Mouse (Mus musculus) heart, embryonic 15.5 days (tissue): ENCODE data around the gene Suclg2. TPM values are rescaled to one million over a fixed set of nuclear protein-coding genes. Genes with fewer than 3 reads are reported as not detected.

Experiments
- ATAC-seq: fragments of 200-750 bp; cut with Nextera tagmentation; replicated peaks from 2 replicates; pipeline ENCODE4 v1.8.0; 2017; ENCODE audit warnings: low read depth, moderate TSS enrichment; ENCODE audit not compliant: insufficient number of reproducible peaks, insufficient read depth, low FRiP score
- H3K27ac ChIP-seq: fragments of 300-500 bp; sonication (generic); 2 replicates; pipeline ENCODE4 v1.5.1; 2015; ENCODE audit warnings: mild to moderate bottlenecking, inconsistent platforms
- H3K27me3 ChIP-seq: fragments of 300-500 bp; sonication (generic); 2 replicates; pipeline ENCODE4 v1.6.1; 2015; ENCODE audit warnings: inconsistent platforms
- H3K36me3 ChIP-seq: fragments of 300-500 bp; sonication (generic); 2 replicates; pipeline ENCODE4 v1.6.1; 2015; ENCODE audit warnings: mild to moderate bottlenecking, inconsistent platforms
- H3K4me1 ChIP-seq: fragments of 300-500 bp; sonication (generic); replicated peaks from 2 replicates; pipeline ENCODE4 v1.6.1; 2015; ENCODE audit warnings: inconsistent platforms
- H3K4me2 ChIP-seq: fragments of 300-500 bp; sonication (generic); 2 replicates; pipeline ENCODE4 v1.6.1; 2015; ENCODE audit warnings: inconsistent platforms, mild to moderate bottlenecking, moderate library complexity
- H3K4me3 ChIP-seq: fragments of 300-500 bp; sonication (generic); 2 replicates; pipeline ENCODE4 v1.5.1; 2015; ENCODE audit warnings: mild to moderate bottlenecking, inconsistent platforms
- H3K9ac ChIP-seq: fragments of 300-500 bp; sonication (generic); 2 replicates; pipeline ENCODE4 v1.6.1; 2015; ENCODE audit warnings: mild to moderate bottlenecking, inconsistent platforms
- H3K9me3 ChIP-seq: fragments of 300-500 bp; sonication (generic); replicated peaks from 2 replicates; pipeline ENCODE4 v1.6.1; 2016; ENCODE audit warnings: inconsistent platforms
- WGBS: fragments of 180-500 bp; shearing (Covaris S2); methylation state at CpG from one replicate; pipeline ENCODE4 v1.1.7; 2015; ENCODE audit warnings: mixed read lengths; 5-methylcytosine and 5-hydroxymethylcytosine counted together
- polyA plus RNA-seq: library from polyadenylated mRNA; unstranded; fragments of >200 nt; fragmentation: Nextera tagmentation; extraction: Ambion mirVana; gene quantifications from 2 replicates; pipeline ENCODE4 v1.2.1, GENCODE M21; 2015

The Suclg2 gene
- polyA plus RNA-seq, 1 experiment from 2014 or later, result 103 TPM

DNA sequence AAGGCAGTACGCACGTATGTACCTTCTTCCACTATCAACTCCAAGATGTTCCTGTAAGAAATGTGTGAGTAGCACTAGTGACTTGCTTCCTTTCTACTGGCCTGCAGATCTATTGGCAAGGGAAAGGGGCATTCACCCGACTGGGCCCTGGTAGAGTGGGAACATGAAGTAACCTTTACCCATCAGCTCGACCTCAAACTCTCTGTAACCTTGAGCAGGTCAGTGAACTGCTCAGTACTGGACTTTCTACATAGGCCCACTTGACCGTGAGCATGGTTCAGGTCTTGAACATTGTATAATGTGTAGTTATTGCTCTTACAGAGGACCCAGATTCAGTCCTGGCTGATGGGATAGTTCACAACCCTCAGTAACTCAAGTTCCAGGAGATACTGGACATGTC is 2.1 kb downstream of the Suclg2 start:
- H3K27ac ChIP-seq, result no peak overlapping the region
- 88% methylated on average over 5 of the region's 5 CpGs for WGBS
- H3K27me3 ChIP-seq, result no peaks in the 10 kb centered on the region
- ATAC-seq, result no peak
- no peak overlapping the region for H3K4me2 ChIP-seq
- H3K9me3 ChIP-seq, result no peaks in the 10 kb centered on the region
- peaks cover 30% of the 10 kb centered on the region for H3K4me1 ChIP-seq
- no peaks in the 10 kb centered on the region for H3K36me3 ChIP-seq
- H3K9ac ChIP-seq, result no peak overlapping the region
- H3K4me3 ChIP-seq, result no peak overlapping the region

DNA sequence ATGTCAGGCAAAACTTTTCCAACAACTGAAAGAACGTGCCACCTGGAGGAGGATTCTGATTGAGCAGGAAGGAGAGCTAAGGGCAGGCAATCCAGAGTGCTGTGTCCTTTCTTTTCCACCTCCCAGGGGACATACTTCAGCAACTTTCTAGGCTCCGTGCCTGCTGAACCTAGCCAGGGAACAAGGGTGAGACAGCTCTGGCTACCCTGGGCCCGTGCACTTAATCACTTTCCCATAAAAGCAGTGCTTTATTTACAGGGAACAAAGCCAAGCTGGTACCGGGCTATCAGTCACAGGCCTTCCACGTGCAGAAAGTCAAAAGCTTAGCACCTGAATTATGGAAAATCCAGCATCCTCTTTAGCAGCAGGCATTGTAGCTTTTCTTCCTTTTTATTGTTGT is 5.4 kb downstream of the Suclg2 start:
- 18% methylated on average over 5 of the region's 5 CpGs for WGBS
- ATAC-seq, result peak; percentile 32; the same call in 1 of the 2 replicates
- H3K4me1 ChIP-seq, result peaks cover 29% of the 10 kb centered on the region

DNA sequence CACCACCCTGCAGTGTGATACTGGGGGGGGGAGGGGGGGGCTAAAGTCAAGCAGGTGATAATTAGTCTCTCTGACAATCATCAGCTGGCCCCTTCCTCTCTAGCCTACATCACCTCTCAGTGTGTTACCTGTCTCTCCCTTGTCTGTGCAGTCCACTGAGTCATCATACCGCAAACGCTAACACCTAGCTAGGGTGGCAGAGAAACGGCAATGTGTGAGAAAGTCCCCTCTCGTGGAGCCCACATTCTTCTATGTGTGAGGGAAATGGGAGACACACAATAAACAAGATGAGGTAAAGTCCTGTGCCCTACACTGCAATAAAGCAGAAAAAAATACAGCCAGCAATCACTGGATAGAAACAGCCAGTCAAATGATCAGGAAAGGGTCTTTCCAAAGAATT is 6.5 kb downstream of the Suclg2 start:
- no peaks in the 10 kb centered on the region for H3K36me3 ChIP-seq
- H3K27me3 ChIP-seq, result no peaks in the 10 kb centered on the region
- no peak overlapping the region for H3K4me3 ChIP-seq
- peaks cover 29% of the 10 kb centered on the region for H3K4me1 ChIP-seq
- no peak overlapping the region for H3K27ac ChIP-seq
- no peak for ATAC-seq
- H3K9ac ChIP-seq, result no peak overlapping the region
- H3K4me2 ChIP-seq, result no peak overlapping the region
- no peaks in the 10 kb centered on the region for H3K9me3 ChIP-seq
- 68% methylated on average over 4 of the region's 4 CpGs for WGBS

More for the DNA sequence above, 5.4 kb downstream of the Suclg2 start:
- Histone ChIP-seq H3K27me3 (no peaks in the 10 kb centered on the region), H3K4me2 (no peak overlapping the region), H3K4me3 (no peak overlapping the region), H3K36me3 (no peaks in the 10 kb centered on the region), H3K27ac (peak overlapping the region; percentile 26; the same call in 1 of the 2 replicates), H3K9me3 (no peaks in the 10 kb centered on the region), H3K9ac (no peak overlapping the region)

DNA sequence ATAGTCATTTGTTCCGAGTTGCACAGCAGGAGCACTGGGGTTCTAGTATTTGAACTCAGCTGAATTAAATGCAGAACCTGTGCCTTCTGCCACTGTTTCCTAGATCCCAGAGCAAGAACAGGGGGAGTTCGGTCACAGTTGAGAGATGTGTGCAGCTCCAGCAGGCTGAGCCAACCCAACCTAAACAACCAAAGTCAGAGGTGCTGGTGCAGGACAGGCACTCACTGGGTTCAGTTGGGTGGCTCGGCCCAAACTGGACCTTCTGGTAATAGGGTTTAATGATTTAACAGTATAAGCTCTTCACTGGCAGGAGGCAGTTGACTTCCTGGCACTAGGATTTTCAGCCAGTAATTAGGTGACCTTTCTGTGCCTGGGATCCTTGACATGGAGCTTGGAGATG is 6.9 kb downstream of the Suclg2 start:
- Histone ChIP-seq H3K27ac (no peak overlapping the region), H3K36me3 (no peaks in the 10 kb centered on the region), H3K4me2 (no peak overlapping the region), H3K27me3 (no peaks in the 10 kb centered on the region), H3K4me1 (peaks cover 27% of the 10 kb centered on the region), H3K4me3 (no peak overlapping the region), H3K9ac (no peak overlapping the region), H3K9me3 (no peaks in the 10 kb centered on the region)
- no peak for ATAC-seq
- 86% methylated on average over 3 of the region's 3 CpGs for WGBS

DNA sequence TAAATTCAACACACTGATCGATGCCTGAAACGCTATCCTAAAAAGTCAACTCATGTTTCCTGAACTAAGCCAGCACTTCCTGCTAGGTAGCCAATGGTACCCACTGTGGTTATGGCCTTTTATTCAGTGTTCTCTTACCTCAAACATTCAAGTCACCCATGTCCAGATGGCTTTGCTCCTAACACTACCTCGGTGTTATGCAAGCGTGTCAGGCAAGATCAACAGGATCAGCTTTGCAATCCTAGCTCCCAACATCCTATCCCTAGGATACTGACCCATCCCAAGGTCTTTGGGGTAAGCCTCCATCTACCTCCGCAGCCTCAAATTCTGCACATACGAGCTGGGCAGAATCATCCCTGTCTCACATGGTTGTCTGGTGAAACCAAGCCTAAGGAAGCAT is 7.7 kb downstream of the Suclg2 start:
- WGBS, result 88% methylated on average over 6 of the region's 6 CpGs
- Histone ChIP-seq H3K36me3 (no peaks in the 10 kb centered on the region), H3K9me3 (no peaks in the 10 kb centered on the region), H3K4me2 (no peak overlapping the region), H3K9ac (no peak overlapping the region), H3K4me3 (no peak overlapping the region), H3K27ac (no peak overlapping the region), H3K4me1 (peaks cover 21% of the 10 kb centered on the region), H3K27me3 (no peaks in the 10 kb centered on the region)
- ATAC-seq, result no peak

DNA sequence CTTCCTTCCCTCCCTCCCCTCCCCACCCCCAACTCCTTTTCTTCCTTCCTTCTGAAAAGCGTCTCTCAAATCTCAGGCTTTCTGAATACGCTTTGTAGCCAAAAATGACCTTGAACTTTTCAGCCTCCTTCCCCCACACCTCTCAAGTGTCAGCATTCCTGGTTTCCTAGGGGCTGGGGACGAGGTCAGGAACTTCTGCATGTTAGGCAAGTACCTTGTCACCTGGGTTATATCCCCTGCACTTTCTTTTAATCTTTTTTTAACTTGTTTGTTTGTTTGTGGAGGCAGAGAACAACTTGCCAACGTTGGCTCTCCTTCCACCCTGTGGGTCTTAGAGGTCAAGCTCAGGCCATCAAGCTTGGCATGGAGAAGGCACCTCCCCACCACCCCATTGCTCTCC is 9.1 kb downstream of the Suclg2 start:
- WGBS, result 35% methylated on average over 4 of the region's 4 CpGs
- no peak overlapping the region for H3K4me3 ChIP-seq
- no peak overlapping the region for H3K27ac ChIP-seq

DNA sequence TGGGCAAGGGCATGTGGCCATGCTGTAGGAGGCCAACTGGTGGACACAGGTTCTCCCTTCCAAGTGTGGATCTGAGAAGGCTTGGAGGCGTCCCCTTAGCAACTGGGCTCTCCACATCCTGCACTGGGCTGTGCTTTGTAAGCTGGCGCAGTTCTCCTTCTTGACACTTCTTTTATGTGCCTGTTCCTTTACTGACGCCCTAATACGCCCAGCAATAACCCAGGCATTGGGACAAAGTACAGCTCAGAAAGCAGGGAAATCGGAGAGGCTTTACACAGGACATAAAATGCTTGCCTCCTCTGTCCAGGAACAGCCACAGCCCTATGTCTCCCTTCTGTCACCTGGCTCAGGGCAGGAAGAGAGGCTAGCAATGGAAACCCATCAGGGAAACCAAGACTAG is 9.5 kb downstream of the Suclg2 start:
- no peak for ATAC-seq
- 81% methylated on average over 5 of the region's 5 CpGs for WGBS

More for the DNA sequence above, 9.1 kb downstream of the Suclg2 start:
- Histone ChIP-seq H3K36me3 (no peaks in the 10 kb centered on the region), H3K4me1 (peaks cover 21% of the 10 kb centered on the region), H3K9ac (no peak overlapping the region), H3K9me3 (no peaks in the 10 kb centered on the region), H3K27me3 (no peaks in the 10 kb centered on the region), H3K4me2 (no peak overlapping the region)
- no peak for ATAC-seq

DNA sequence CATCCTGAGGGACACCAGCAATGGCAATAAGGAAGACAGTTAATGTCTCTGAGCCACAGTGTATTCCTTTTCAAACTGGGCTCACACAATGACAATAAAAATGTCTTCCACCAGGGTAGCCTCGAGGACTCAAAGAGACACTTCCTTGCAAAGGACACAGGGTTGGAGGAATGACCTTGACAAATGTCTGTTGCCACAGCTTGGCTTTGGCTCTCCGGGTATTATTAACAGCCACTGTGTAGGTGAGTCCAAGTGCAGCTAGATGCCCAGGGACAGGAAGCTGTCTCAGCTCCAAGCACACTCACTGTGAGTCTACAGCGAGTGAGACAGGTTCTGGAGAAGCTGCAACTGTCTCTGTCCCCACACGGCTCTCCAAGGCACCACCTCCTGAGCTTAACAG is 14.0 kb downstream of the Suclg2 start:
- H3K36me3 ChIP-seq, result no peaks in the 10 kb centered on the region
- H3K27ac ChIP-seq, result no peak overlapping the region
- H3K4me2 ChIP-seq, result no peak overlapping the region
- no peak overlapping the region for H3K9ac ChIP-seq
- no peaks in the 10 kb centered on the region for H3K27me3 ChIP-seq
- 57% methylated on average over 4 of the region's 4 CpGs for WGBS
- H3K4me3 ChIP-seq, result no peak overlapping the region
- ATAC-seq, result no peak
- H3K9me3 ChIP-seq, result no peaks in the 10 kb centered on the region
- peaks cover 15% of the 10 kb centered on the region for H3K4me1 ChIP-seq

More for the DNA sequence above, 9.5 kb downstream of the Suclg2 start:
- peaks cover 21% of the 10 kb centered on the region for H3K4me1 ChIP-seq
- H3K4me2 ChIP-seq, result no peak overlapping the region
- H3K9me3 ChIP-seq, result no peaks in the 10 kb centered on the region
- no peaks in the 10 kb centered on the region for H3K27me3 ChIP-seq
- H3K4me3 ChIP-seq, result no peak overlapping the region
- H3K36me3 ChIP-seq, result no peaks in the 10 kb centered on the region
- no peak overlapping the region for H3K9ac ChIP-seq
- H3K27ac ChIP-seq, result no peak overlapping the region

DNA sequence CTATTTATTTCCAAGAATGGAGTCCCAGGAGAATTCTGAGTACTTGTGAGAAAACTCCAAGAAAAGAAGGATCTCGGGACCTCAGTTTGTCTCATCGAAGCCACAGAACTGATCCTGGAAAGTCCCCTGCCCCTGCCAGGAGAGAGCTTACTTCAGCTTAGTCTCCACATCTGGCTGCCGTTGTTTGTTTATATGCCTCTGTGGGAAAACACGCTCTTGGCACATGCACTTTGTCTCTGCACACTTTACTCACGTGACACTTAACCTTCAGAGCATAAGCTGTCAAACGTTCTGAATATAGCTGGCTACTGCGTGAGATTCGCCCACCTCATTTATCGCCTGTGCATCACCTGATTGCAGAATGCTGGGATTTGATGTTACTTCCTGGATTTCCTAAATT is 16.4 kb downstream of the Suclg2 start:
- Histone ChIP-seq H3K27me3 (no peaks in the 10 kb centered on the region), H3K4me2 (no peak overlapping the region), H3K27ac (no peak overlapping the region), H3K9me3 (no peaks in the 10 kb centered on the region), H3K36me3 (no peaks in the 10 kb centered on the region), H3K9ac (no peak overlapping the region), H3K4me3 (no peak overlapping the region), H3K4me1 (peaks cover 15% of the 10 kb centered on the region)
- ATAC-seq, result no peak
- WGBS, result 56% methylated on average over 9 of the region's 9 CpGs

DNA sequence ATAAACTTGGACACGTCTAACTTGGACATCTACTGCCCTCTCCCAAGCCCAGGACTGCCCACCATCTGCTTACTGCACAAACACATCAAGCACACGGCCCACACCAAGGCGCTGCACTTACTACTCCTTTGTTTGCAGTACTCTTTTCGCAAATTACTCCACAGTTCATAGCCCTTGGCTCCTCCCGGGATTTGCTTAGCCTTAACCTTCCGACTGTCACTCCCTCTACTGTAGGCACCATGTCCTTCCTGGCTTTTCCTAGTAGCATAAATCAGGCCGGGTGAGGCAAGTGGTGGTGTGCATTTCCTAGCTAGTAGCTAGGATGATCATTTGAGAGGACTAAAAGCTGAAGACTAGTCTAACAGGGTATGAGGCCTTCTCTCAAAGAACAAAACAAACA is 16.8 kb downstream of the Suclg2 start:
- Histone ChIP-seq H3K4me2 (no peak overlapping the region), H3K4me3 (no peak overlapping the region), H3K9ac (no peak overlapping the region), H3K4me1 (peaks cover 15% of the 10 kb centered on the region), H3K9me3 (no peaks in the 10 kb centered on the region), H3K27me3 (no peaks in the 10 kb centered on the region), H3K27ac (no peak overlapping the region), H3K36me3 (no peaks in the 10 kb centered on the region)
- no peak for ATAC-seq
- WGBS, result 72% methylated on average over 7 of the region's 7 CpGs

DNA sequence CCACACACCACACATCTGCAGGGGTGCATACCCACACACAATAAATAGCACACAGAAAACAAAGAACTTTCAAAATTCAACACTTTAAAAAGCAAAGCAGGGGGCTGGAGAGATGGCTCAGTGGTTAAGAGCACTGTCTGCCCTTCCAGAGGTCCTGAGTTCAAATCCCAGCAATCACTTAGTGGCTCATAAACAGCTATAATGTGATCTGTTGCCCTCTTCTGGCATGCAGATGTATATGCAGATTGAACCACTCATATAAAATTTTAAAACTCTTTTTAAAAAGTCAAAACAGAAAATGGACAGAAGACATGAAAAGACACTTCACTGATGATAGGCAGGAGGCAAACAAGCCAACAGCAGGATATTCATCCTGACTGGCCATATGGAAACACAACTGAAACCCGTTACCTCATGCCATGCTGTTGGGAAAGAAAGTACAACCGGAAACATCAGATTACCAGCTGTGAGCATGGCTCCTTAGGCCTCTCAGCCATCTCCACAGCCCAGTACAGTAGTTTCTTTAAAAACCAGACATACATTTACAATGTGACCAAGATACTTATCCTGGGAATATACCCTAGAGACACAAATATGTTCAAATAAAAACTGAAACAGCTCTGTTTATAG is 17.5 kb downstream of the Suclg2 start:
- WGBS, result 89% methylated on average over 2 of the region's 2 CpGs

DNA sequence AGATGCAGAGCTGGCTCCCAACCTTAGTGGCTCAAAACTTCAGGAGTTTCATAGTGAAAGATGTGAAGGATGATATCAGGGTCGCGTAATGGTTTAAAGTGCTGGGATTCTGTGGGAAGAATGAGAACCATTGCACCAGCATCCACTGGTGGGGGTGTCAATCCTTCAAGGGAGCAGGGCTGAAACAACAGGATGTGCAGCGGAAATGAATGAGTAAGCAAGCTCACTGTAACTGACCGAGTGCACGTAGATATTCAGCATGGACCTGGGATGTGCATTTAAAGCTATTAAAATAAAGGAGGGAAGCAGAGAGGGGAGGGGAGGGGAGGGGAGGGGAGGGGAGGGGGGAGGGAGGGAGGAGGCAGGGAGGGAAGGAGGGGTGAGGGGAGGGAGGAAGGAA is 18.4 kb downstream of the Suclg2 start:
- Histone ChIP-seq H3K9ac (no peak overlapping the region), H3K27me3 (no peaks in the 10 kb centered on the region), H3K4me3 (no peak overlapping the region), H3K4me2 (no peak overlapping the region), H3K4me1 (peaks cover 21% of the 10 kb centered on the region), H3K36me3 (no peaks in the 10 kb centered on the region), H3K27ac (peak overlapping the region; percentile 40; the same call in 1 of the 2 replicates), H3K9me3 (no peaks in the 10 kb centered on the region)
- WGBS, result 68% methylated on average over 5 of the region's 5 CpGs
- ATAC-seq, result no peak

More for the DNA sequence above, 17.5 kb downstream of the Suclg2 start:
- Histone ChIP-seq H3K4me2 (no peak overlapping the region), H3K36me3 (no peaks in the 10 kb centered on the region), H3K27ac (no peak overlapping the region), H3K9me3 (no peaks in the 10 kb centered on the region), H3K27me3 (no peaks in the 10 kb centered on the region), H3K4me1 (peaks cover 15% of the 10 kb centered on the region), H3K4me3 (no peak overlapping the region), H3K9ac (no peak overlapping the region)
- ATAC-seq, result no peak
